Mouse (Mus musculus) neural tube, embryonic 15.5 days (tissue): ENCODE results near the gene Polr3gl. TPM values are rescaled to one million over a fixed set of nuclear protein-coding genes. Genes with fewer than 3 reads are reported as not detected.
A peak's percentile ranks its signal among the peaks of the same experiment; 100 is the strongest.

Experiments
- ATAC-seq: fragments of 200-750 bp; cut with Nextera tagmentation; 2 replicates; pipeline ENCODE4 v1.8.0; 2017; ENCODE audit warnings: mild to moderate bottlenecking, moderate TSS enrichment, moderate library complexity; ENCODE audit not compliant: low FRiP score
- H3K27ac ChIP-seq: fragments of 300-500 bp; sonication (generic); replicated peaks from 2 replicates; pipeline ENCODE4 v1.5.1; 2015; ENCODE audit warnings: mild to moderate bottlenecking, inconsistent platforms
- H3K27me3 ChIP-seq: fragments of 300-500 bp; sonication (generic); replicated peaks from 2 replicates; pipeline ENCODE4 v1.6.1; 2015; ENCODE audit warnings: inconsistent platforms
- H3K36me3 ChIP-seq: fragments of 300-500 bp; sonication (generic); 2 replicates; pipeline ENCODE4 v1.6.1; 2015; ENCODE audit warnings: inconsistent platforms
- H3K4me1 ChIP-seq: fragments of 300-500 bp; sonication (generic); 2 replicates; pipeline ENCODE4 v1.6.1; 2015; ENCODE audit warnings: inconsistent platforms
- H3K4me2 ChIP-seq: fragments of 300-500 bp; sonication (generic); 2 replicates; pipeline ENCODE4 v1.6.1; 2015; ENCODE audit warnings: inconsistent platforms, mild to moderate bottlenecking, moderate library complexity
- H3K4me3 ChIP-seq: fragments of 300-500 bp; sonication (generic); replicated peaks from 2 replicates; pipeline ENCODE4 v1.5.1; 2015; ENCODE audit warnings: mild to moderate bottlenecking, inconsistent platforms
- H3K9ac ChIP-seq: fragments of 300-500 bp; sonication (generic); replicated peaks from 2 replicates; pipeline ENCODE4 v1.6.1; 2015; ENCODE audit warnings: mild to moderate bottlenecking, inconsistent platforms
- H3K9me3 ChIP-seq: fragments of 300-500 bp; sonication (generic); replicated peaks from 2 replicates; pipeline ENCODE4 v1.6.1; 2016; ENCODE audit warnings: inconsistent platforms
- WGBS: fragments of 180-500 bp; shearing (Covaris S2); methylation state at CpG from one replicate; pipeline ENCODE4 v1.1.7; 2015; ENCODE audit warnings: mixed read lengths; 5-methylcytosine and 5-hydroxymethylcytosine counted together
- polyA plus RNA-seq: library from polyadenylated mRNA; unstranded; fragments of >200 nt; fragmentation: Nextera tagmentation; extraction: Ambion mirVana; gene quantifications from 2 replicates; pipeline ENCODE4 v1.2.1, GENCODE M21; 2015

Polr3gl gene
- polyA plus RNA-seq, 1 experiment from 2014 or later = 35.2 TPM

DNA sequence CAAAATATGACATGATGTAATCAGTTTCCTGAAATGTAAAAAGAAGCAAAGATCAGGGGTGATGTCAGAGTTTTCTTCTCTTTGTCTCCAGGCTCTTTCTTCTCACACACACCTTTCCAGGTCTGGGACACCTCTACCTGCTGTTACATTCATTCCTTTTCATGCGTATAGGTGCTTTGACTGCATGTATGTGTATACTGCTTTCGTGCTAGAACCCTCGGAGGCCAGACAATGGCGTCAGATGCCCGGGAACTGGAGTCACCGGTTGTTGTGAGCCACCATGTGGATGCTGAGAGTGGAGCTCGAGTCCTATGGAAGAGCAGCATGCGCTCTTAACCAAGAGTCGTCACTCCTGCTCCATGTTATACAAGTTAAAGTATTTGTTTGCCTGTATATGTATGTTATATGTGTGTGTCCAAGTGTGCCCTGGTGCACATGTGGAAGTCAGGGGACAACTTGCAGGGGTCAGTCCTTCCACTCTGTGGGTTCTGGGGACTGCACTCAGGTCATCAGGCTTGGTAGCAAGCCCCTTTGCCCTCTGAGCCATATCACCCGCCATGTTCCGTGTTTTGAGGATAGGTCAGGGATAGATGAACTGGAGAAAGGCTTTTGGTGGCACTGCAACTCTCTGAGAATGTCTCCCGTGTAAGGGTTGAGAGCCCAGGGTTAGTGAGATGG, 15.3 kb downstream of the Polr3gl start:
- Histone ChIP-seq H3K4me2 (no peak overlapping the region), H3K27ac (no peak overlapping the region), H3K27me3 (peaks cover 7% of the 10 kb centered on the region; the same call in 1 of the 2 replicates), H3K36me3 (no peaks in the 10 kb centered on the region), H3K4me1 (peaks cover 35% of the 10 kb centered on the region), H3K4me3 (no peak overlapping the region), H3K9ac (no peak overlapping the region), H3K9me3 (no peaks in the 10 kb centered on the region)
- 81% methylated on average over 12 of the region's 12 CpGs for WGBS
- no peak for ATAC-seq

DNA sequence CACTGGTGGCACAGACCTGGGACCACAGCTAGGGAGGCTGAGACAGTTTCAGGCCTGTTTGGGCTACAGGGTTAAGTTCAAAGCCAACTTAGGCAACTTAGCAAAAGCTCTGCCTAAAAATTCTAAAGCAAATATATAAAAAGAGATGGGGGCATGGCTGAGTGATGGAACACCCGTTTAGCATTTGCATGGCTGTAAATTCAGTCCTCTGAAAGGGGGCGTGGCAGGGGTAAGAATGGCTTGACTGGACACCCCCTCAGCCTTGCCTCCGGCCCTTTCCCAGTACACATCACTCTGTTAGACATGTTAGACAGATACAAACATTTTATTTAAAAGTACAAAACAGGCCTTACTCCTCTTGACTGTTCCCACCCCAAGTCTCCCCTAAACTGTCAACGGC, 16.4 kb downstream of the Polr3gl start:
- no peak overlapping the region for H3K9ac ChIP-seq
- 0 out of 2 replicates have a peak overlapping the region, but pooled peaks have one; percentile 58 for H3K4me2 ChIP-seq
- H3K27me3 ChIP-seq = peaks cover 7% of the 10 kb centered on the region; the same call in 1 of the 2 replicates
- H3K4me1 ChIP-seq = peaks cover 35% of the 10 kb centered on the region
- H3K36me3 ChIP-seq = no peaks in the 10 kb centered on the region
- H3K27ac ChIP-seq = peak overlapping the region; percentile 83
- no peak overlapping the region for H3K4me3 ChIP-seq
- H3K9me3 ChIP-seq = no peaks in the 10 kb centered on the region
- 44% methylated on average over 4 of the region's 4 CpGs for WGBS
- no peak for ATAC-seq

DNA sequence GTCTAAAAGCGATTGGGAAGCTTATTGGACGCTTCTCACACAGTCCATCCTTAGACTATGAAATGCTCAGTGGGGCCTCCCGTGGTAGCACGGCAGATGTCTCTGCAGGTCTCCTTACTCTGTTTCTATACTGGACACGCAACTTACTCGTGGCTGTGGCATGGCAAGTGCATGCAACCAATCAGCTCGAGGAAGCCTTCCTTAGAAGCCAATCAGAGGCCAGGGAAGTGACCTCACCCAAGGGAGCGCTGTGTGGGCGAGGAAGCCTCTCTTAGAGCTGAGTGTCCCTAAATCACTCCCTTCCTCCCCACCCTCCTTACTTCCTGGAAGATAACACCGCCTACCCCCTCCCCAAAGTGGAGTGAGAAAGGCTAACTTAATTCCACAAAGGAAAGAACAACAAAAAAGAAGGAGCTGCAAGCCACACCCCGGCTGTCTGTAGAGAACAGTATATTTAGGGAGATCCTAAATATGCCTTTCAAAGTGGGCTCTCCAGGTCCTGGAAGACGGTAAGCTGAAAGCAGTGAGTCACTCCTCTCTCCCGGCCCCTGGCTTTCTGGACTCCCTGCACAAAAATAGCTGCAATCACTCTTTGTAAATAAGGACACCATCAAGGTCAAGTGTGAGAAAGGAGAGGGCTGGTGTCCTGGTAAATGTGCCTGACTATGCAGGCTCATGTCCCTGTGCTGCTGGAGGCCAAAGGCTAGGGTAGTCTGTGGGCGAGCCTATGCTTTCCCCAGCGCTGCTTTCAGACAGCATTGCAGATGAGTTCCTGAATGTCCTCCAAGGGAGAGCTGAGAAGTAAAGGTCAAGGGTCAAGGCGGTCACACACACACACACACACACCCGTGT, 17.1 kb downstream of the Polr3gl start, which contains the start of gene Gm16253:
Gm16253 (plus strand) TSS at position 295 of the 852 bp plus-strand sequence.
- Histone ChIP-seq H3K27me3 (peaks cover 7% of the 10 kb centered on the region; the same call in 1 of the 2 replicates), H3K36me3 (no peaks in the 10 kb centered on the region), H3K4me1 (peaks cover 35% of the 10 kb centered on the region), H3K4me3 (peak within 1 kb of the TSS; percentile 21), H3K27ac (peak within 1 kb of the TSS; percentile 83), H3K9ac (peak within 1 kb of the TSS; percentile 14; the same call in 1 of the 2 replicates), H3K9me3 (no peaks in the 10 kb centered on the region), H3K4me2 (peak within 1 kb of the TSS; percentile 58)
- ATAC-seq = peak; percentile 89
- WGBS = 15% methylated on average over 17 of the region's 17 CpGs

DNA sequence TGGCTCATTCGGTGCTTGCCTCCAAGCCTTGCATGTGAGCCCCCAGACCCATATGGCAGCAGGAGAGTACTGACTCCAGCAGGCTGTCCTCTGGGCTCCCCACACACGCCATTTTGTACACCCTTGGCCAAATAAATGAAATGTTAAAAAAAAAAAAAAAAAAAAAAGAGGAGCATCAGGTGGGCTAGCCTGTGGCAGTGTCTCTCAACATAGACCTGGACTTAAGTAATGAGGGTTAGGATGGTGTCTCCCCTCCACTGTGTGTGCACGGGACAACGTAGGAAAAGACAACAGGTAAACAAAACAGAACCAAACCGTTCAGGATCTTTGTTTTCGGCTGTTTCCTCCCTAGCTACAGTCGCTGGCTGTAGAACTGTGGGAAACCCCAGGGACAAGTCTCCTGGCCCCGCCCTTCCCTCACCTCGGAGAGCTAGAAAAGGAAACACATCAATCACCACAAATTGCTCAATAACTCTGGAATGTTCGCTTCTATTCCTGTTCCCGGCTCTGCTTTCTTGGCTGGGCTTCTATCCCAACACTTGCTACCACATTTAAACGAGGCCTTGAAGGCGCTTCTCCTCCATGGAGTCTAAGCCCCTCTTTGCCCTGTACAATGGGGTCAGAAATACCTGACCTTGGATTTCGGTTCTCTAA, 17.8 kb downstream of the Polr3gl start:
- Histone ChIP-seq H3K27ac (peak overlapping the region; percentile 83), H3K4me3 (peak overlapping the region; percentile 21), H3K4me2 (peak overlapping the region; percentile 58), H3K9ac (0 out of 2 replicates have a peak overlapping the region, but pooled peaks have one; percentile 7), H3K27me3 (0 out of 2 replicates have a peak, but pooled peaks cover under 1% of the 10 kb centered on the region), H3K36me3 (no peaks in the 10 kb centered on the region), H3K4me1 (peaks cover 35% of the 10 kb centered on the region), H3K9me3 (no peaks in the 10 kb centered on the region)
- 0 out of 2 replicates have a peak, but pooled peaks have one; percentile 4 for ATAC-seq
- 44% methylated on average over 14 of the region's 14 CpGs for WGBS

DNA sequence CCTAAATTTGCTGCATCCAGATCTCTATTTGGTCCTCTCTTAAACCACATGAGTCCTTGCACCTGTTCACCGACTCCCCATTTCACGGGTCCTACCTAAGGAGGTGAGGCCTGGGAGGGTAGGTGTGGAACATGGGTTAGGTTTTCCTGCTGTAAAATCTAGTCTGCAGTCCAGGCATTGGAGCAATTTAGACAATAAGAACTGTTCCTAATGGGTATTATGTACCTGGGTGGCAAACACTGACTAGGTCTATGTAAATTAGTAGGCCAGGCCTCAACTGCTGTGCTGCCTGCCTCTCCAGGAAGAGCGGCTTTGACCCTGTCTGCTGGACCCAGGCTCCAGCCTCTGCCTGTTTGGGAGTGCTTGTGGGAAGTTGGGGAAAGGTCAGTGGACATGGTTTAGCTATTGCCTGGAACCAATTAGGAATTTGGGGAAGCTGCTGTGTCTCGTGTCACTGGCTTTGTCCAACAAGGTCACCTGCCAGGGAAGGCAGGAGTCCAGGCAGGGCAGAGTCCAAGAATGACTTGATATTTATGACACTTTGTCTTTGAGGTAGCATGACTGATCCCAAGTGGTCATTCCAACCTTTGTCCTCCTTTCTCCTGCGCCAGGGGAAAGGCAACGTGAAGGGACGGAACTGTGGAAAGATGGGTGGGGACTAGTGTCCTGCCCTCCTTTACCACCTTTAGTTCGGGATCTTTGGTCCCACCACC, 18.6 kb downstream of the Polr3gl start:
- WGBS = 75% methylated on average over 8 of the region's 8 CpGs
- H3K9ac ChIP-seq = no peak overlapping the region
- ATAC-seq = no peak
- no peak overlapping the region for H3K4me3 ChIP-seq
- H3K4me2 ChIP-seq = peak overlapping the region; percentile 58; the same call in 1 of the 2 replicates
- no peaks in the 10 kb centered on the region for H3K36me3 ChIP-seq
- no peak overlapping the region for H3K27ac ChIP-seq
- peaks cover 29% of the 10 kb centered on the region for H3K4me1 ChIP-seq
- no peaks in the 10 kb centered on the region for H3K9me3 ChIP-seq
- no peaks in the 10 kb centered on the region for H3K27me3 ChIP-seq

DNA sequence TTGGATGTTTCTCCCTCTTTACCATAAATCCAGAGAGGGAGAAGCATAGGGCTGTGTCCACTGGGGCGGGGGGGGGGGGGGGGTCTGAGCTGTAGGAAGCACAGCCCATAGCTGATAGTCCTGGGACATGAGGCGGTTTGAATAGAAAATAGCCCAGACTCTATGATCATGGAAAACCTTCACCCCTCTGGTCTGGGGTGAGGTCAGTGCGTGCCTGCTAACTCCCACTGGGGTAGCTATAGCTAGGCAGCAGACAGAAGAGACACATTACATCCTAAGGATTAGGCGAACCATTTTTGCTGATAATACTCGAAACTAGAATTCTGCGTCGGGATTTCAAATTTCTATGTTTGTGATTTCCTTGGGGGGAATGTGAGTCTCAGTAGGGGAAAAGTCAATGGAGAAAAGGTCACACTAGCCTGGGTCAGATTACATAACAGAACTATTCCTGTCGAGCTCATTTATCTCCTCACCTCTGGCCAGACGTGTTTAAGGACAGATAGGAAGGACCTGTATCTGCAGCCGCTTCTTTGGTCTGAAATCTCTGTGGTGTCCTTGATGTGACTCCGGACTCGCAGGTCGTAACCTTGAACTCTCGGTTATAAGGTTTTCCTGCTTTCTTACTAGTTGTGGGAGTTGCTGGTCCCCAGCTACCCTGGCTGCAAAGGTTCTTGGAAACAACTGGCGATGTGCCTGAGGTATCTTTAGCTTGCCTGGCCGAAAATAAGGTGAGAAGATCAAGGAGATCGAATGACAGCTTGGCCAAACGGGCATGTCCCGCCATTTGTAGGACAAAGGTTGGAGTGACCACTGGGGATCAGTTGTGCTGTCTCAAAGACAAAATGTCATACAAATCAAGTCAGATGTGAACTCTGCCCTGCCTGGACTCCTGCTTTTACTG, 20.1 kb downstream of the Polr3gl start:
- Histone ChIP-seq H3K9ac (no peak overlapping the region), H3K27me3 (no peaks in the 10 kb centered on the region), H3K27ac (no peak overlapping the region), H3K36me3 (no peaks in the 10 kb centered on the region), H3K4me3 (no peak overlapping the region), H3K4me2 (no peak overlapping the region), H3K9me3 (no peaks in the 10 kb centered on the region), H3K4me1 (peaks cover 20% of the 10 kb centered on the region)
- 91% methylated on average over 18 of the region's 19 CpGs for WGBS
- ATAC-seq = no peak

DNA sequence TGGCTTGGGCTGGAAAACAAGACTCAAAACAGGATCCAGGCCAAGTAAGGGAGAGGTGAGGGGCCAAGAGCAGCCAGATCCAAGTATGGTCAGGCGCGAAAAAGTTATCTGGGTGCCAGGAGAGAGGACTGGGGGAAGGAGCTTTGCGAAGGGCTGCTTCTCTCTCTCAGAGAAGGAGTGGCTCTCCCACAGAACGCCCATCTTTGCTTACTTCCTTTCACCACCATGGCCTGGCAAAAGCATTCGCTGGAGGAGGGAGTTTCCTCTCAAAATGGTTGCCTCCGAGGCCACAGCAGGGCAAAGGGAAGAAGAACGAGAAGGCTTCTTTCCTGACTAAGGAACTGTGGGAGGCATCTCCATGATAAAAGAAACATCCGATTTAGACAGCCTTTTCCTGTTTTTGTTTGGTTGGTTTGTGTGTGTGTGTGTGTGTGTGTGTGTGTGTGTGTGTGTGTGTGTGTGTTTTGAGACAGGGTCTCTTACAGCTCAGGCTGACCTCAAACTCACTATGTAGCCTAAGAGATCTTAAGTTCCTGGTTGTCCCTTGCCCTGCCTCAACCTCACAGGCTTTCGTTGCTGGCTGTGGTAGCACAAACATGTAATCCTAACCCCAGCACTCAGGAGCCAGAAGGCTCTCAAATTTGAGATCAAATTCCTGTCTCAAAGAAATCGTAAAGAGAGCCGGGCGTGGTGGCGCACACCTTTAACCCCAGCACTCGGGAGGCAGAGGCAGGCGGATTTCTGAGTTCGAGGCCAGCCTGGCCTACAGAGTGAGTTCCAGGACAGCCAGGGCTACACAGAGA, 21.9 kb downstream of the Polr3gl start:
- Histone ChIP-seq H3K4me3 (no peak overlapping the region), H3K27ac (no peak overlapping the region), H3K36me3 (no peaks in the 10 kb centered on the region), H3K4me2 (no peak overlapping the region), H3K27me3 (no peaks in the 10 kb centered on the region), H3K4me1 (peaks cover 15% of the 10 kb centered on the region), H3K9ac (no peak overlapping the region), H3K9me3 (no peaks in the 10 kb centered on the region)
- ATAC-seq = no peak
- 82% methylated on average over 16 of the region's 16 CpGs for WGBS

DNA sequence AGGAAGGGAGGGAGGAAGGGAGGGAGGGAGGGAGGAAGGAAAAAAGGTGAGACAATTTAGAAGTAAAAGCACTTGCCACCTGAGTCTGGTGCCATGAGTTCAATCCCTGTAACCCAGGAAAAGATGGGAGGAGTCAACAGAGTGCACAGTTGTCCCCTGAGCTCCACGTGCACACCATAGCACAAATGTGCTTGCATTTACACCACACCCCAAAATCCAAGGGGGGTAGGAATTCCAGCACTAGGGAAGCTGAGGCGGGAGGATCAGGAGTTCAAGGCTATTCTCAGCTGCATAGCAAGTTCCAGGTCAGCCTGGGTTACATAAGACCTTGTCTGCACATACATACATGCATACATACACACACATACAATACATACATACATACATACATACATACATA, 22.6 kb downstream of the Polr3gl start:
- Histone ChIP-seq H3K4me3 (no peak overlapping the region), H3K9me3 (no peaks in the 10 kb centered on the region), H3K27ac (no peak overlapping the region), H3K36me3 (no peaks in the 10 kb centered on the region), H3K4me2 (no peak overlapping the region), H3K27me3 (no peaks in the 10 kb centered on the region), H3K4me1 (peaks cover 7% of the 10 kb centered on the region), H3K9ac (no peak overlapping the region)
- 75% methylated on average over 2 of the region's 2 CpGs for WGBS
- no peak for ATAC-seq

DNA sequence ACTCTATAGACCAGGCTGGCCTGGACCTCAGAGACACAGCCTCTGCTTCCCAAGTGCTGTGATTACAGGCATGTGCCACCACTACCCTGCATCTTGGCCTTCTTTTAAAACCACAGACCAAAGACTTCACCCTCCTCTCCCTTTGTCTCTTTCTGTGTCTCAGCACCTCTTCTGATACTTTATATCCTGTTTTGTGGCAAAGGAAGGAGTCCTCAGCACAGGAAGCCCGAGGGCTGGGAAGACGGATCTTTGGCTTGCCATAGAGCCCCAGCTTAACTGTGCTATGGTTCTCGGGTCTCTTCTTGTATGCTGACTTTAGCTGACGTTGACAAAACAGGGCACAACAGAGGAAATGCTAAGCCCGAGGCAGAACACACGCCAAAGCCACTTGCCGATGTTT, 23.3 kb downstream of the Polr3gl start:
- Histone ChIP-seq H3K4me1 (0 out of 2 replicates have a peak, but pooled peaks cover under 1% of the 10 kb centered on the region), H3K4me2 (no peak overlapping the region), H3K36me3 (no peaks in the 10 kb centered on the region), H3K9me3 (no peaks in the 10 kb centered on the region), H3K9ac (no peak overlapping the region), H3K4me3 (no peak overlapping the region), H3K27ac (no peak overlapping the region), H3K27me3 (no peaks in the 10 kb centered on the region)
- 75% methylated on average over 7 of the region's 7 CpGs for WGBS
- no peak for ATAC-seq
